Mouse (Mus musculus) gastrocnemius, postnatal 25 days (tissue): Measurements from ENCODE around the gene D5Ertd577e. TPM values are rescaled to one million over a fixed set of nuclear protein-coding genes. Genes with fewer than 3 reads are reported as not detected.
"Not testable (repeated sequence)": the region's sequence is repeated elsewhere in the genome, so short reads cannot be mapped to it uniquely, and the experiment has no call there.

Experiments used
- DNase-seq: peaks from one replicate; pipeline ENCODE4 v3.0.0; 2022
- long read RNA-seq, 2 experiments: library from polyadenylated mRNA; stranded (forward); transcript quantifications; one replicate each; pipeline ENCODE4 v2.0.0; 2021
- total RNA-seq, 2 experiments: library from RNA; stranded (reverse); gene quantifications; 1 replicate in 1 of 2; 2 replicates in 1 of 2; pipeline ENCODE4 v1.2.3; 2021

The D5Ertd577e gene
- not detected for total RNA-seq
- long read RNA-seq, experiment 1 = 0 reads
- long read RNA-seq, experiment 2 = 0 reads

- DNase-seq = not testable (repeated sequence)
These were observed at the start of gene D5Ertd577e for GRCm38 (mm10) chr5:95456506-95456905. D5Ertd577e (plus strand) TSS chr5:95456806.

- DNase-seq = not testable (repeated sequence)
These were observed 53.9 kb downstream of the D5Ertd577e start, which contains the start of gene Gm3286 for GRCm38 (mm10) chr5:95510458-95510857. Gm3286 (plus strand) TSS chr5:95510758.

Other genes with a start within 250 kb of the D5Ertd577e start
- not detected for gene Gm10424, start 184.0 kb upstream of the D5Ertd577e start, total RNA-seq
- gene Gm3259, start 150.9 kb upstream of the D5Ertd577e start, total RNA-seq = not detected
- not detected for gene Gm3286, start 54.0 kb downstream of the D5Ertd577e start, total RNA-seq
- not detected for gene Gm7971, start 138.1 kb downstream of the D5Ertd577e start, total RNA-seq